Mouse (Mus musculus): ENCODE data around the gene Sox12. TPM values are rescaled to one million over a fixed set of nuclear protein-coding genes. Genes with fewer than 3 reads are reported as not detected.

Gene Sox12
- polyA plus RNA-seq, 1 experiment from 2014 or later, result 0.77 TPM

Other genes starting within 250 kb of the Sox12 start
- 33.5 and 36.4 TPM in 2 replicates for gene Csnk2a1, start 171.2 kb downstream of the Sox12 start, polyA plus RNA-seq (2015; fragmentation: Nextera tagmentation; extraction: Ambion mirVana)
- gene Tbc1d20, start 104.2 kb downstream of the Sox12 start, polyA plus RNA-seq (2015; fragmentation: Nextera tagmentation; extraction: Ambion mirVana), result 11.3 and 11.7 TPM in 2 replicates
- gene Rbck1, start 65.4 kb downstream of the Sox12 start, polyA plus RNA-seq (2015; fragmentation: Nextera tagmentation; extraction: Ambion mirVana), result 37.7 and 40.2 TPM in 2 replicates
- 6.5 and 6.8 TPM in 2 replicates for gene Trib3, start 54.0 kb downstream of the Sox12 start, polyA plus RNA-seq (2015; fragmentation: Nextera tagmentation; extraction: Ambion mirVana)
- not detected in 2 replicates for gene Nrsn2, start 21.4 kb downstream of the Sox12 start, polyA plus RNA-seq (2015; fragmentation: Nextera tagmentation; extraction: Ambion mirVana)
- 6.4 and 6.7 TPM in 2 replicates for gene Zcchc3, start 17.0 kb upstream of the Sox12 start, polyA plus RNA-seq (2015; fragmentation: Nextera tagmentation; extraction: Ambion mirVana)
- gene 6820408C15Rik, start 17.5 kb upstream of the Sox12 start, polyA plus RNA-seq (2015; fragmentation: Nextera tagmentation; extraction: Ambion mirVana), result 0.12 and 0.18 TPM in 2 replicates
- gene Defb23, start 66.6 kb upstream of the Sox12 start, polyA plus RNA-seq (2015; fragmentation: Nextera tagmentation; extraction: Ambion mirVana), result not detected in 2 replicates
- gene Defb20, start 79.0 kb upstream of the Sox12 start, polyA plus RNA-seq (2015; fragmentation: Nextera tagmentation; extraction: Ambion mirVana), result not detected in 2 replicates
- not detected in 2 replicates for gene Defb22, start 92.1 kb upstream of the Sox12 start, polyA plus RNA-seq (2015; fragmentation: Nextera tagmentation; extraction: Ambion mirVana)
- not detected in 2 replicates for gene Defb26, start 113.6 kb upstream of the Sox12 start, polyA plus RNA-seq (2015; fragmentation: Nextera tagmentation; extraction: Ambion mirVana)
- not detected in 2 replicates for gene Defb28, start 120.2 kb upstream of the Sox12 start, polyA plus RNA-seq (2015; fragmentation: Nextera tagmentation; extraction: Ambion mirVana)
- not detected in 2 replicates for gene Defb29, start 142.0 kb upstream of the Sox12 start, polyA plus RNA-seq (2015; fragmentation: Nextera tagmentation; extraction: Ambion mirVana)
- gene Gm17416, start 171.3 kb upstream of the Sox12 start, polyA plus RNA-seq (2015; fragmentation: Nextera tagmentation; extraction: Ambion mirVana), result not detected in 2 replicates
- not detected in 2 replicates for gene Defb21, start 174.7 kb upstream of the Sox12 start, polyA plus RNA-seq (2015; fragmentation: Nextera tagmentation; extraction: Ambion mirVana)
- gene Defb19, start 182.2 kb upstream of the Sox12 start, polyA plus RNA-seq (2015; fragmentation: Nextera tagmentation; extraction: Ambion mirVana), result not detected in 2 replicates
- gene Defb45, start 201.3 kb upstream of the Sox12 start, polyA plus RNA-seq (2015; fragmentation: Nextera tagmentation; extraction: Ambion mirVana), result not detected in 2 replicates
- not detected in 2 replicates for gene Defb36, start 206.3 kb upstream of the Sox12 start, polyA plus RNA-seq (2015; fragmentation: Nextera tagmentation; extraction: Ambion mirVana)
- not detected in 2 replicates for gene Defb25, start 225.0 kb upstream of the Sox12 start, polyA plus RNA-seq (2015; fragmentation: Nextera tagmentation; extraction: Ambion mirVana)
- gene Rem1, start 228.9 kb upstream of the Sox12 start, polyA plus RNA-seq (2015; fragmentation: Nextera tagmentation; extraction: Ambion mirVana), result 1.1 TPM in 2 replicates